ENCODE assay signal across 7 mouse cellular contexts in the genomic region with DNA sequence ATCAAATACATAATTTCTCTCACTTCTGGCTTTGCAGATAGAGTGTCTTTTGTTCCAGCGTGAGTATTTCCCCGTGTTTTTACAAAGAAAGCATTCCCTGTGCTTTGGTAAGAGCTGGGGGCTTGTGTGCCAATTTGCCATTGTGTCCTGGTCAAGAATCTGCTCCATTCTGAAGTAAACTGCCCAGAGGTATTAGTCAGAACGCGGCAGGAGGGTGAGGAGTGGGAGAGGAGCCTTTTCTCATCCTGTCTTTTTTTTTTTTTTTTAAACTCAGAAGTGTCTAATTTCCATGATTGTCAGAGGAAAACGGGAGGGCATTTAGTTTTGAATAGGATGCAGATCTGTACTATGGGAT.
DNase-seq lines count a peak whose midpoint lies in the region; ATAC-seq and TF ChIP-seq lines count a peak whose summit lies in the region.

No protein-coding gene starts in this region.

- DNase-seq in layer of hippocampus, adult 2 months (ENCODE audit: low spot score in 2 of 2) = no peak
- DNase-seq in layer of hippocampus, postnatal 25 days (ENCODE audit: extremely low spot score in 1 of 2, low spot score in 1 of 2) = no peak
- DNase-seq in thymus, postnatal 14 days = no peak

- peak overlapping the region; percentile 77 for H3K4me2 ChIP-seq in embryonic facial prominence, embryonic 12.5 days (replicated peaks)
- H3K4me2 ChIP-seq in forebrain, embryonic 16.5 days (ENCODE audit: low read length) = peak overlapping the region; percentile 57
- peak overlapping the region; percentile 70 for H3K4me2 ChIP-seq in midbrain, embryonic 12.5 days (replicated peaks)

- 0 out of 2 replicates have a peak, but pooled peaks cover 2% of the 10 kb centered on the region for H3K27me3 ChIP-seq in embryonic facial prominence, embryonic 12.5 days
- no peaks in the 10 kb centered on the region for H3K27me3 ChIP-seq in forebrain, embryonic 16.5 days (replicated peaks; ENCODE audit: control insufficient read depth, insufficient read depth, low read length)
- H3K27me3 ChIP-seq in midbrain, embryonic 12.5 days = no peaks in the 10 kb centered on the region; the same call in 1 of the 2 replicates

- peak overlapping the region; percentile 70 for H3K4me3 ChIP-seq in layer of hippocampus, adult 2 months
- peak overlapping the region; percentile 42 for H3K4me3 ChIP-seq in embryonic facial prominence, embryonic 12.5 days
- peak overlapping the region; percentile 60 for H3K4me3 ChIP-seq in forebrain, embryonic 16.5 days (replicated peaks; ENCODE audit: low read length)
- H3K4me3 ChIP-seq in midbrain, embryonic 12.5 days = peak overlapping the region; percentile 53

- no peaks in the 10 kb centered on the region for H3K9me3 ChIP-seq in embryonic facial prominence, embryonic 12.5 days
- H3K9me3 ChIP-seq in forebrain, embryonic 16.5 days (ENCODE audit: control insufficient read depth, low read length) = no peaks in the 10 kb centered on the region
- H3K9me3 ChIP-seq in midbrain, embryonic 12.5 days = no peaks in the 10 kb centered on the region

- peaks cover 3% of the 10 kb centered on the region; the same call in 1 of the 2 replicates for H3K4me1 ChIP-seq in embryonic facial prominence, embryonic 12.5 days
- peaks cover 3% of the 10 kb centered on the region for H3K4me1 ChIP-seq in forebrain, embryonic 16.5 days (replicated peaks; ENCODE audit: control insufficient read depth, insufficient read depth, low read length)
- H3K4me1 ChIP-seq in midbrain, embryonic 12.5 days = peaks cover 12% of the 10 kb centered on the region; the same call in 1 of the 2 replicates

- H3K36me3 ChIP-seq in embryonic facial prominence, embryonic 12.5 days = no peaks in the 10 kb centered on the region
- no peaks in the 10 kb centered on the region for H3K36me3 ChIP-seq in forebrain, embryonic 16.5 days (ENCODE audit: control insufficient read depth, insufficient read depth)
- H3K36me3 ChIP-seq in midbrain, embryonic 12.5 days = no peaks in the 10 kb centered on the region

- TF ChIP-seq CTCF in layer of hippocampus, adult 2 months (conservative IDR thresholded peaks at IDR 0.05) = no peak

- peak overlapping the region; percentile 97 for H3K27ac ChIP-seq in layer of hippocampus, adult 2 months
- H3K27ac ChIP-seq in embryonic facial prominence, embryonic 12.5 days = no peak overlapping the region
- peak overlapping the region; percentile 84 for H3K27ac ChIP-seq in forebrain, embryonic 16.5 days (ENCODE audit: low read length)
- H3K27ac ChIP-seq in midbrain, embryonic 12.5 days (replicated peaks) = peak overlapping the region; percentile 60

- H3K9ac ChIP-seq in embryonic facial prominence, embryonic 12.5 days = peak overlapping the region; percentile 61
- H3K9ac ChIP-seq in forebrain, embryonic 16.5 days (replicated peaks; ENCODE audit: low read depth, low read length) = peak overlapping the region; percentile 61
- H3K9ac ChIP-seq in midbrain, embryonic 12.5 days (replicated peaks) = peak overlapping the region; percentile 68

- no peak for ATAC-seq in embryonic facial prominence, embryonic 12.5 days (ENCODE audit: insufficient number of reproducible peaks, insufficient read depth, low FRiP score, low TSS enrichment)
- peak; percentile 1; the same call in 1 of the 2 replicates for ATAC-seq in forebrain, embryonic 16.5 days
- peak; percentile 21; the same call in 1 of the 2 replicates for ATAC-seq in midbrain, embryonic 12.5 days (ENCODE audit: low FRiP score, low read depth)
- no peak for ATAC-seq in megakaryocyte progenitor cell, adult 5-6 weeks (replicated peaks; ENCODE audit: poor library complexity)

- 0% methylated on average over 5 of the region's 5 CpGs for WGBS in embryonic facial prominence, embryonic 12.5 days
- under 1% methylated on average over 5 of the region's 5 CpGs for WGBS in forebrain, embryonic 16.5 days
- 0% methylated on average over 5 of the region's 5 CpGs for WGBS in midbrain, embryonic 12.5 days

Comparison
In these comparisons a context has a peak if more than half of its experiments do, and no peak if none do; other contexts are left out.
1. ATAC-seq: peak in forebrain, embryonic 16.5 days (single experiment) and midbrain, embryonic 12.5 days (single experiment); none in embryonic facial prominence, embryonic 12.5 days (single experiment) and megakaryocyte progenitor cell, adult 5-6 weeks (single experiment).
2. Peak in every context shown above with its lines, with median percentiles within 50 percentile points of each other: H3K4me3 ChIP-seq, H3K4me2 ChIP-seq and H3K9ac ChIP-seq.